Mouse (Mus musculus) left cerebral cortex, postnatal 25 days (tissue): ENCODE data around the gene Phlda2. TPM values are rescaled to one million over a fixed set of nuclear protein-coding genes. Genes with fewer than 3 reads are reported as not detected.

Experiments used
- DNase-seq, 2 experiments: peaks; one replicate each; pipeline ENCODE4 v3.0.0; 2022; ENCODE audit warnings: low spot score in 2 of 2, mixed read lengths in 1 of 2
- intact Hi-C: fragments of 180-260 bp; cut with DNase I; formaldehyde crosslinking; loops from one replicate; pipeline ENCODE4 v1.15.1; 2025
- total RNA-seq, 2 experiments: library from RNA; stranded (reverse); gene quantifications; 2 replicates each; pipeline ENCODE4 v1.2.3; 2021

The Phlda2 gene
- total RNA-seq, 2 experiments from 2014 or later = not detected

GRCm38 (mm10) chr7:143505823-143506222, 2.9 kb upstream of the Phlda2 start:
- intact Hi-C loops = no loop called here
- peak; percentile 54 to 75 for DNase-seq

- intact Hi-C loops = no loop called here
- no peak for DNase-seq
These were observed 2.5 kb upstream of the Phlda2 start for GRCm38 (mm10) chr7:143505411-143505810.

DNA sequence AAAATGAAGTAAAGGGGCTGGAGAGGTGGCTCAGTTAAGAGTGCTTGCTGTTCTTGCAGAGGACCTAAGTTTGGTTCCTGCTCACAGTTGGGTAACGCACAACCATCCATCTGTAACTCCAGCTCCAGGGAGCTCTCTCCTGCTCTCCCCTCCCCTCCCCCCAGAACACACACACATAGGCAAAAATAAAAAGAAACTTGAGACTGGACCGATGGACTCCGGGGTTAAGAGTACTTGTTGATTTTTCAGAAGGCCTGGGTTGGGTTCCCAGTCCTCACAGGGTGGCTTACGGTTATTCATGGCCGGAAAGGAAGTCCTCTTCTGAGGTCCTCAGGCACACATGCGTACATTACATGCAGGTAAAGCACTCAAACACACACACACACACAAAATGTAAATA, 976 bp upstream of the Phlda2 start:
- no peak for DNase-seq
- intact Hi-C loops = no loop called here

DNA sequence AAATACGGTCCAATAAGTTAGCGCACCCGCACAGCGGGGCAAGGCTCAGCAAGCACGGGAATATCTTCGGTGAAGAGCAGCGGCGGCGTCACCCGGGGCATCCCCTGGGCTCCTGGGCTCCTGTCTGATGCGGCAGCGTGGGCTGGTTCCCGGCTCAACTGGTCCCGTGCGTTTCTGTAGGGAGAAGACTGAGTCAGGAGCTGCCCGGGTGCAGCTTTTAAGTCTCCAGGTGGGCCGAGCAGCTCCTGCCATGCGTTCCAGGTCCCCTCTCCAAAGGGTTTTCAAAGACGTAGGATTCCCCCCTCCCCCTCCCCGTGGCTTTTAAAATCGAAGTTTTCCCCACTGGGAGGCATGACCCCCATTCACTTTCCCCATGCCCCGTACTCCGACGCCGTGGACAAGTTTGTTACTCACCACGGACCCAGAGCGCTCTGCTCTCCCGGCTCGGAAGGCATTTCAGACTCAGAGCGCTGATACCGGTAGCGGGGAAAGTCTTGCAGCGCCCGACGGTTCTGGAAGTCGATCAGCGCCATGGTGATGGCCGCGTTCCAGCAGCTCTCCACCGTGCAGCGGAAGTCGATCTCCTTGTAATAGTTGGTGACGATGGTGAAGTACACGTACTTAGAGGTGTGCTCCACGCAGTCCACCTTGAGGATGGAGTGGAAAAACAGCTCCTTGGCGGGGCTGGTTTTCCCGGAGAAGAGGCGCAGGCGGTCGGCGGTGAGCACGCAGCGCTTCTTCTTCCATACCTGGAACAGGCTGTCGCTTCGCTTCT, 1.1 kb downstream of the Phlda2 start:
- intact Hi-C loops = no loop called here
- peak; percentile 14 to 26 for DNase-seq

DNA sequence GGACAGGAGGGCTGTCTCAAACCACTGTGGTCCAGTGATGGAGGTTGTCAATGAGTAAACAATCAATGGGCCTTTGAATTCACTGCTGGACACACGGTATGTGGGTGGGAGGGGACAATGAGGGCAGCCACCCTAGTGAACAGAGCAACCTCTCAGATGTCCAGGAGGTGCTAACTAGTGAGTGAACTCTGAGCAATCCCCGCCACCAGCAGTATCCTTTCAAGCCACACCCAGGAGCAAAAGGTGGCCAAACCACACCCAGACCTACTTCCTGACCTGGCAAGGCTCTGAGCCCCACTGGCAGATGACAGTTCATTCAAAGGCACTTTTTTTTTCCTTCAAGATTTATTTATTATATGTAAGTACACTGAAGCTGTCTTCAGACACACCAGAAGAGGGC, 2.0 kb downstream of the Phlda2 start:
- intact Hi-C loops = no loop called here
- DNase-seq = no peak

- intact Hi-C loops = no loop called here
- DNase-seq = no peak
These were observed 4.4 kb downstream of the Phlda2 start for GRCm38 (mm10) chr7:143498584-143498983.

GRCm38 (mm10) chr7:143495104-143495961, 7.6 kb downstream of the Phlda2 start:
- intact Hi-C loops = no loop called here
- no peak for DNase-seq

DNA sequence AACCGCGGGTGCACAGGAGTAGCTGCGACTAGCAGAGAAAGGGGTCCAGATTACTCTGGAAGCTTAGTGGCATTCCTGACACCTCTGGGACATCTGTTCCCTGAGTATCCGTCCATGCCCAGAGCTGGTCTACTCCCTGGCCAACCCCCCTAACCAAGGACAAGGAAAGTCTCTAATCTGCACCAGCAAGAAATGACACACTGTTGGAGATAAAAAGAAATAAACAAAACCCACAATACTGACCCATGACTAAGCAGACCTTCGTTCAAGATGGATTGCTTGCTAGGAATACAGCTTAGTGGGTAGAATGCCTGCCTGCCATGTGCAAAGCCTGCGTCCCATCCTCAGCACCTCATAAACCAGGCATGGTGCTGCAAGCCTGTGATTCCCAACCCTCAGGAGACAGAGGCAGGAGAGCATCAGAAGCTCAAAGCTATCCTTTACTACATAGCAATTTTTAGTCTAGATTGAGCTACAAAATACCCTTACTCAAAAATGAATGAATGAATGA, 9.3 kb downstream of the Phlda2 start:
- DNase-seq = no peak
- intact Hi-C loops = no loop called here

DNA sequence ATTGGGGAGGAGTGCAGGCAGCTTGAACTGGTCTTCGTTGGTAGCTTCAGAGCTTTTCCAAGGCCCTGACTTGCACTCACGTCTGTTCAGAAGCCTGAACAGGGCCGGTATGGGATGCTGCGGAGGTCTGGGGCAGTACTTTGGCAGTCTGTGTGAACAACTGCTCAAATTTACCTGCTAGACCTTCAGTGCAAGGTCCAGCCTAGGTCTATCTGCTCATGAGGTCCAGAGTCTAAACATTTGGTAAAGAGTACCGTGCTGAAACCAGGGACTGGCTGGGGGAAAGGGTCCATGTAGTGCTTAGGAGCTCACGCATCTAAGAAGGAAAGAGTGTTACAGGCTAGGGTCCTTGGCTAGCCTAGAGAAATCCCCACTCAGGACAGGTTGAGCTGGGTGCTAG, 13.2 kb downstream of the Phlda2 start:
- no peak for DNase-seq
- intact Hi-C loops = no loop called here

- no peak for DNase-seq
- intact Hi-C loops = no loop called here
These were observed 20.4 kb downstream of the Phlda2 start for GRCm38 (mm10) chr7:143482541-143482940.

DNA sequence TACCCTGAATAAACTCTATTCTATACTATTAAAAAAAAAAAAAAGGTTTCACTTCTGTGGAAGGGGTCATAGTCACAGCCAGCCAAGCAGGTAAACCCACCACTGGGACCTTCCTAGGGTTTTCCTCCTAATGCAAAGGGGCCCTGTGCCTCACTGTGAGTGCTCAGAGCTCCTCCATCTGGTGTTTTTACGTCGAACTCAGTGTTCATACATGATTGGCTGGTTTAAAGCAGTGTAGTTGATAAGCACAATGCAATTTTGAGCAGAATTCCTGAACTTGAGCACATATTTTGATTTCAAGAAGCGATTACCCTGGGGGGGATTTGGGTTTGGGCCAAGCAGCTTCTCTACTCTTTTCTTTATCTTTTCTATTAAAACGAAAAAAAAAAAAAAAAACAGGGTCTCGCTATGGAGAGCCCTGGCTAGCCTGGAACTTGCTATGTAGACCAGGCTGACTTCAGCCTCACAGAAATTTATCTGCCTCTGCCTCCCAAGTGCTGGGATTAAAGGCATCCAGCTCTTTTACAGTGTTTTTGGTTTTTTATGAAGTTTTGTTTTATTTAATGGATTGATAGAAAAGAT, 21.1 kb downstream of the Phlda2 start:
- intact Hi-C loops = no loop called here
- no peak for DNase-seq

GRCm38 (mm10) chr7:143480498-143480897, 22.5 kb downstream of the Phlda2 start:
- peak in 1 of 2 experiments; percentile 26 for DNase-seq
- intact Hi-C loops = no loop called here

DNA sequence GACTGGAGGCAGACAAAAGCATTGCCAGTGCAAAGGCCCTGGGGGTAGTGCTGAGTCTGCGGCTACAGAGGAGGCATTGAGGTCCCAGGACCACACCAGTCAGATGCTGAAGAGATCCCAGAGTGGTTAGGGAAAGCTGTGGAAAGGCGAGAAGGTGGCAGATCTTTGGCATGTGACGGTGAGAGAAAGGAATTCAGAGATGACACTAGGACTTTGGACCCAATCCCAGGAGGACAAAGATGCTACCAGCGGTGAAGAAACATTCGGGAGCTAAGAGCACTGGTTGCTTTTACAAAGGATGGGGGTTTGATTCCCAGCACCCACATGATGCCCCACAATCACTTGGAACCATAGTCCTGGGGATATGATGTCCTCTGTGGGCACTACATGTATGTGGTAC, 25.1 kb downstream of the Phlda2 start:
- intact Hi-C loops = loop anchor here (5.0 to 10.0 kb wide), 2 partner anchors 285 to 583 kb away; no protein-coding TSS in a partner anchor
- DNase-seq = no peak

DNA sequence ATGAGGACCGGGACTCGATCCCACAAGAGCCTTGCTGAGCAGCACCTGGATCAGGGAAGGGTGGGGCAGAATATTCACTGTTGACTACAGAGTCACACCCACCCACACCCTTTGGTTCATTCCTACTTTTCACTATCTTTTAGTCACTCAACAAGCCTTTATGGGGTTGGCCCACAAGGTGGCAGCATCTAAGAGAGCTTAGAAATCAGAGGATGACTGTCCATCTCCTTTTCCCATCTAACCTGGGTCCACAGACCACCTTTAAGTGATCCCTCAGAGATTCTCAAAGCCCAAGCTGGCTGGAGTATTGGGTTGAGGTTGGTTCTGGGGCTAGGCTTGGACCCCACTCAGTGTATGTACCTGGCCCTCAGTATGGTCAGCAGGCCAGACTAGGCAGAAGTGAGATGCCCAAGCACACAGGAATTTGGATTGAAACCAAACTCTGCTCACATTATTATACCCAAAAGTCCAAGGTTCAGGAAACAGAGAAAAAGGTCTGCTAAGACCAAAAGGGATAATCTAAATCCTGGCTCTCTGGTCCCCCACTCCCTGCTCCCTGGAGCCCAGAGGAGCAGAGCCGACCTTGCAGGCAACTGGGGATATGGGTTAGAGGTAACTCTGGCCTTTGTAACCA, 26.1 kb downstream of the Phlda2 start:
- intact Hi-C loops = loop anchor here (5.0 to 10.0 kb wide), 2 partner anchors 285 to 582 kb away; no protein-coding TSS in a partner anchor
- DNase-seq = no peak

- DNase-seq = no peak
- intact Hi-C loops = loop anchor here (5.0 to 10.0 kb wide), 2 partner anchors 286 to 581 kb away; no protein-coding TSS in a partner anchor
These were observed 27.1 kb downstream of the Phlda2 start for GRCm38 (mm10) chr7:143475876-143476275.

GRCm38 (mm10) chr7:143474811-143475210, 28.1 kb downstream of the Phlda2 start:
- no peak for DNase-seq
- intact Hi-C loops = loop anchor here (5.0 to 10.0 kb wide), 2 partner anchors 287 to 580 kb away; no protein-coding TSS in a partner anchor

GRCm38 (mm10) chr7:143473347-143474101, 29.4 kb downstream of the Phlda2 start, which contains the start of gene Slc22a18:
Gene Slc22a18 (plus strand): TSS chr7:143473736.
- intact Hi-C loops = loop anchor here (10.0 kb wide), 1 partner anchor 579 kb away; no protein-coding TSS in a partner anchor
- DNase-seq = no peak

- peak; percentile 68 to 78 for DNase-seq
These were observed 33.0 kb downstream of the Phlda2 start for GRCm38 (mm10) chr7:143469946-143470345.

More at GRCm38 (mm10) chr7:143469946-143470345, 33.0 kb downstream of the Phlda2 start:
- intact Hi-C loops = loop anchor here (1.0 to 10.0 kb wide), 3 partner anchors 316 to 575 kb away; no protein-coding TSS in a partner anchor
